Mouse (Mus musculus) liver, postnatal 0 days (tissue): ENCODE results near the gene Arhgap1.

ENCODE experiments used
- CTCF ChIP-seq: sonication (generic); IDR thresholded peaks from 2 replicates; pipeline ENCODE4 v1.5.1; 2016; ENCODE audit warnings: antibody characterized with exemption, low read depth
- EP300 ChIP-seq: IDR thresholded peaks from 2 replicates; pipeline ENCODE4 v1.6.1; 2016; ENCODE audit warnings: antibody characterized with exemption, low read depth, mild to moderate bottlenecking

- TF ChIP-seq CTCF (no peak), EP300 (no peak)
Observed at GRCm38 (mm10) chr2:91673587-91673986, 23.9 kb downstream of the Arhgap1 start.
